Mouse (Mus musculus) limb, embryonic 15.5 days (tissue): ENCODE data around the gene Golm1. TPM values are rescaled to one million over a fixed set of nuclear protein-coding genes. Genes with fewer than 3 reads are reported as not detected.
"Not testable (repeated sequence)": the region's sequence is repeated elsewhere in the genome, so short reads cannot be mapped to it uniquely, and the experiment has no call there.

Source experiments
- ATAC-seq: fragments of 200-750 bp; cut with Nextera tagmentation; 2 replicates; pipeline ENCODE4 v1.8.0; 2017; ENCODE audit warnings: low read depth, moderate TSS enrichment; ENCODE audit not compliant: insufficient number of reproducible peaks, low FRiP score, low TSS enrichment
- H3K27ac ChIP-seq: fragments of 300-500 bp; sonication (generic); 2 replicates; pipeline ENCODE4 v1.5.1; 2015; ENCODE audit warnings: moderate library complexity, mild to moderate bottlenecking, inconsistent platforms
- H3K27me3 ChIP-seq: fragments of 300-500 bp; sonication (generic); 2 replicates; pipeline ENCODE4 v1.6.1; 2015; ENCODE audit warnings: inconsistent platforms
- H3K36me3 ChIP-seq: fragments of 300-500 bp; sonication (generic); 2 replicates; pipeline ENCODE4 v1.6.1; 2015; ENCODE audit warnings: inconsistent platforms
- H3K4me1 ChIP-seq: fragments of 300-500 bp; sonication (generic); 2 replicates; pipeline ENCODE4 v1.6.1; 2015; ENCODE audit warnings: inconsistent platforms
- H3K4me2 ChIP-seq: fragments of 300-500 bp; sonication (generic); 2 replicates; pipeline ENCODE4 v1.6.1; 2015; ENCODE audit warnings: mild to moderate bottlenecking, inconsistent platforms
- H3K4me3 ChIP-seq: fragments of 300-500 bp; sonication (generic); 2 replicates; pipeline ENCODE4 v1.5.1; 2015; ENCODE audit warnings: mild to moderate bottlenecking, inconsistent platforms
- H3K9ac ChIP-seq: fragments of 300-500 bp; sonication (generic); 2 replicates; pipeline ENCODE4 v1.6.1; 2015; ENCODE audit warnings: inconsistent platforms
- H3K9me3 ChIP-seq: fragments of 300-500 bp; sonication (generic); 2 replicates; pipeline ENCODE4 v1.6.1; 2016; ENCODE audit warnings: inconsistent platforms
- WGBS: fragments of 180-500 bp; shearing (Covaris S2); methylation state at CpG from one replicate; pipeline ENCODE4 v1.1.7; 2015; 5-methylcytosine and 5-hydroxymethylcytosine counted together
- polyA plus RNA-seq: library from polyadenylated mRNA; unstranded; fragments of >200 nt; fragmentation: Nextera tagmentation; extraction: Ambion mirVana; gene quantifications from 2 replicates; pipeline ENCODE4 v1.2.1, GENCODE M21; 2015

Golm1 gene
- polyA plus RNA-seq, 1 experiment from 2014 or later, result 38.8 TPM

GRCm38 (mm10) chr13:59610437-59610836, 65.2 kb downstream of the Golm1 start:
- Histone ChIP-seq H3K4me2 (no peak overlapping the region), H3K27ac (no peak overlapping the region), H3K4me3 (no peak overlapping the region), H3K9me3 (no peaks in the 10 kb centered on the region), H3K4me1 (no peaks in the 10 kb centered on the region), H3K9ac (no peak overlapping the region), H3K27me3 (no peaks in the 10 kb centered on the region), H3K36me3 (peaks cover 81% of the 10 kb centered on the region)
- WGBS, result 93% methylated on average over 2 of the region's 2 CpGs
- no peak for ATAC-seq

GRCm38 (mm10) chr13:59609885-59610284, 65.7 kb downstream of the Golm1 start:
- Histone ChIP-seq H3K9me3 (no peaks in the 10 kb centered on the region), H3K4me1 (no peaks in the 10 kb centered on the region), H3K4me2 (no peak overlapping the region), H3K27ac (no peak overlapping the region), H3K9ac (no peak overlapping the region), H3K36me3 (peaks cover 80% of the 10 kb centered on the region), H3K4me3 (no peak overlapping the region), H3K27me3 (no peaks in the 10 kb centered on the region)
- 93% methylated on average over 4 of the region's 4 CpGs for WGBS
- no peak for ATAC-seq

- H3K4me2 ChIP-seq, result no peak overlapping the region
- peaks cover 79% of the 10 kb centered on the region for H3K36me3 ChIP-seq
- no peak overlapping the region for H3K9ac ChIP-seq
- no peaks in the 10 kb centered on the region for H3K9me3 ChIP-seq
- no peak overlapping the region for H3K27ac ChIP-seq
- no peak overlapping the region for H3K4me3 ChIP-seq
- H3K4me1 ChIP-seq, result no peaks in the 10 kb centered on the region
- 86% methylated on average over 10 of the region's 10 CpGs for WGBS
- no peaks in the 10 kb centered on the region for H3K27me3 ChIP-seq
- no peak for ATAC-seq
These were observed 70.2 kb downstream of the Golm1 start for GRCm38 (mm10) chr13:59605221-59605922.

DNA sequence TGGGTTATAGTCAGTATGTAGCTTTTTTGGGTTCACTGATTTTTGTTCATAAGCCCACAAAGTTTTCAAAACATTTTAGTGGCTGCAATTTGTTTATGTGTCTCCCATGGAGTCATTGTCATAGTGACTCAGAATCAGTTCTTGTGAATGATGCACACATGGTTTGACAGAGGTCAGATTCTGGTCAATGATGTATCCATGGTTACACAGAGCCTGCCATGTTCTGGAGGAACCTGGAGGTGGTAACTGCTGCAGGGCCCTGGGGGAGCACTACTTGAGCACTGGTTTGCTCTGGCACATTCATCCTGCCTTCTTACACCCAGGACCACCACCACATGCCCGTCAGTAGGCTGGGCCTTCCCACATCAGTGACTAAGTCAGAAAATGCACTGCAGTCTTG, 71.1 kb downstream of the Golm1 start:
- Histone ChIP-seq H3K4me1 (no peaks in the 10 kb centered on the region), H3K27me3 (no peaks in the 10 kb centered on the region), H3K27ac (no peak overlapping the region), H3K9ac (no peak overlapping the region), H3K36me3 (peaks cover 78% of the 10 kb centered on the region), H3K4me2 (no peak overlapping the region), H3K9me3 (no peaks in the 10 kb centered on the region), H3K4me3 (no peak overlapping the region)
- 87% methylated on average over 1 of the region's 1 CpGs for WGBS
- no peak for ATAC-seq

- Histone ChIP-seq H3K36me3 (peaks cover 70% of the 10 kb centered on the region), H3K4me3 (no peak overlapping the region), H3K27me3 (no peaks in the 10 kb centered on the region), H3K27ac (no peak overlapping the region), H3K4me2 (no peak overlapping the region), H3K9me3 (no peaks in the 10 kb centered on the region), H3K4me1 (no peaks in the 10 kb centered on the region), H3K9ac (no peak overlapping the region)
- WGBS, result 94% methylated on average over 5 of the region's 5 CpGs
- no peak for ATAC-seq
These were observed 72.5 kb downstream of the Golm1 start for GRCm38 (mm10) chr13:59603096-59603495.

DNA sequence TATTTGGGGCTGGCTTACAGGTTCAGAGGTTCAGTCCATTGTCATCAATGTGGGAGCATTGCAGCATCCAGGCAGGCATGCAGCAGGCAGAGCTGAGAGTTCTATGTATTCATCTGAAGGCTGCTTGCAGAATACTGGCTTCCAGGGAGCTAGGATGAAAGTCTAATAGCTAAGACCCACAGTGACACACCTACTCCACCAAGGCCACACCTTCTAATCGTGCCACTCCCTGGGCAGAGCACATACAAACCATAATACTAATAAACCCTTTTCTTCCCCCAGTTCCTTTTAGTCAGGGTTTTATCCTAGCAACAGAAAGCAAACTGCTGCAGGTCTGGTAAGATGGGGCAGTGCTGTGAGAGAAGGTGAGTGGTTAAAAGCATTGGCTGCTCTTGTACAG, 83.0 kb downstream of the Golm1 start:
- Histone ChIP-seq H3K27ac (no peak overlapping the region), H3K27me3 (no peaks in the 10 kb centered on the region), H3K4me1 (peaks cover 3% of the 10 kb centered on the region; the same call in 1 of the 2 replicates), H3K9ac (no peak overlapping the region), H3K9me3 (no peaks in the 10 kb centered on the region), H3K4me3 (no peak overlapping the region), H3K4me2 (no peak overlapping the region), H3K36me3 (peaks cover 81% of the 10 kb centered on the region)
- WGBS, result 85% methylated on average over 1 of the region's 1 CpGs
- no peak for ATAC-seq

GRCm38 (mm10) chr13:59592058-59592457, 83.6 kb downstream of the Golm1 start:
- not testable (repeated sequence) for H3K27me3 ChIP-seq, H3K4me3 ChIP-seq, ATAC-seq, H3K4me1 ChIP-seq, H3K9me3 ChIP-seq, H3K27ac ChIP-seq, H3K9ac ChIP-seq, H3K4me2 ChIP-seq
- peaks cover 85% of the 10 kb centered on the region for H3K36me3 ChIP-seq
- WGBS, result 93% methylated on average over 3 of the region's 3 CpGs

- no peak overlapping the region for H3K4me3 ChIP-seq
- peaks cover 74% of the 10 kb centered on the region for H3K36me3 ChIP-seq
- ATAC-seq, result no peak
These were observed 84.9 kb downstream of the Golm1 start for GRCm38 (mm10) chr13:59590691-59591090.

GRCm38 (mm10) chr13:59589672-59590071, 85.9 kb downstream of the Golm1 start:
- H3K27ac ChIP-seq, result no peak overlapping the region
- peaks cover 70% of the 10 kb centered on the region for H3K36me3 ChIP-seq
- H3K9ac ChIP-seq, result no peak overlapping the region
- no peak for ATAC-seq
- no peak overlapping the region for H3K4me2 ChIP-seq
- peaks cover 21% of the 10 kb centered on the region for H3K4me1 ChIP-seq
- WGBS, result 90% methylated on average over 4 of the region's 4 CpGs
- no peaks in the 10 kb centered on the region for H3K27me3 ChIP-seq
- H3K9me3 ChIP-seq, result no peaks in the 10 kb centered on the region
- H3K4me3 ChIP-seq, result no peak overlapping the region

More at GRCm38 (mm10) chr13:59590691-59591090, 84.9 kb downstream of the Golm1 start:
- H3K4me2 ChIP-seq, result no peak overlapping the region
- H3K9ac ChIP-seq, result no peak overlapping the region
- peaks cover 20% of the 10 kb centered on the region for H3K4me1 ChIP-seq
- no peaks in the 10 kb centered on the region for H3K27me3 ChIP-seq
- no peaks in the 10 kb centered on the region for H3K9me3 ChIP-seq
- WGBS, result 91% methylated on average over 4 of the region's 4 CpGs
- no peak overlapping the region for H3K27ac ChIP-seq

- peaks cover 25% of the 10 kb centered on the region for H3K4me1 ChIP-seq
- H3K9ac ChIP-seq, result no peak overlapping the region
- H3K36me3 ChIP-seq, result peaks cover 48% of the 10 kb centered on the region
- H3K27ac ChIP-seq, result no peak overlapping the region
- no peak for ATAC-seq
- no peaks in the 10 kb centered on the region for H3K9me3 ChIP-seq
- H3K4me3 ChIP-seq, result no peak overlapping the region
- no peak overlapping the region for H3K4me2 ChIP-seq
- H3K27me3 ChIP-seq, result no peaks in the 10 kb centered on the region
- 94% methylated on average over 2 of the region's 2 CpGs for WGBS
These were observed 88.4 kb downstream of the Golm1 start for GRCm38 (mm10) chr13:59587201-59587600.

- H3K4me1 ChIP-seq, result peaks cover 25% of the 10 kb centered on the region
- peak overlapping the region; percentile 78 for H3K27ac ChIP-seq
- H3K27me3 ChIP-seq, result no peaks in the 10 kb centered on the region
- peak overlapping the region; percentile 89 for H3K4me2 ChIP-seq
- H3K9ac ChIP-seq, result peak overlapping the region; percentile 87
- H3K4me3 ChIP-seq, result peak overlapping the region; percentile 92
- under 1% methylated on average over 27 of the region's 28 CpGs for WGBS
- no peak for ATAC-seq
- H3K36me3 ChIP-seq, result peaks cover 33% of the 10 kb centered on the region
- no peaks in the 10 kb centered on the region for H3K9me3 ChIP-seq
These were observed 90.0 kb downstream of the Golm1 start for GRCm38 (mm10) chr13:59585648-59586005.

DNA sequence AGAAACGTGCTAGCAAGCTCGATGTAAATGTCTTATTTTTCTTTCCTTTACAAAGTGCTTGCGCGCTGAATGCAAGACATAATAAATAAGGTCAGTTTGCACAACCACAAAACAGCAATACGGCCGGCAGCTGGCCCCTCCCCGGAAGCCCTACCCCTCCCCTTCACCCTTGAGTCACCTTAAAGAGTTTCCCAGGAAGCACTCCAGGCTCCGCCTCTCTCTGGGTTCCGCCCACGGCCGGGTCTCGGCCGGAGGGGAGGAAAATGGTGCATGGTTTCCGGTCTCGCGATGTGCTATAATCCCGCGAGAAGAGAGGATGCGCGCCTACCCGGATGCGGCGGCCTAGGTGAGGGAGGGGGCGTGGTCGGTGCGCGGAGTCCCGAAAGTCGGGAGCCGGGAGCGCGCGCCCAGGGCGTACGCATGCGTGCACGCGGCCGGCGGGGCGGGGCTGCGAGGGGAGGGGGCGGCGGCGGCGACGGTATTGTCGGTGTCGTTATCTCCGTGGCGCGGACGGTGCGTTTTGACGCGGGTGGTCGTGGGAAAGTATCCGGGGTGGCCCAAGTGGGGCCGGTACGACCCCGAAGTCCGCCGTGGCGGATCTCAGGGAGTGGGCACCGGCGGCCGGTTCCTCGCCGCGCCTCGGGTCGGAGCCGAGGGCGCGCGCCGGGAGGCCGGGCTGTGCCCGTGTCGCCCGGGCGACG, 90.5 kb downstream of the Golm1 start, which contains the start of the genes Agtpbp1 and Naa35:
Gene Agtpbp1 (minus strand): TSS at position 281 of the 701 bp plus-strand sequence.
Gene Naa35 (plus strand): TSS at position 313 of the 701 bp plus-strand sequence.
- H3K9me3 ChIP-seq, result no peaks in the 10 kb centered on the region
- peaks cover 25% of the 10 kb centered on the region for H3K4me1 ChIP-seq
- H3K4me2 ChIP-seq, result peak within 1 kb of the TSS; percentile 89
- no peaks in the 10 kb centered on the region for H3K27me3 ChIP-seq
- whole genome bisulfite sequencing, result under 1% methylated on average over 75 of the region's 83 CpGs
- peak within 1 kb of the TSS; percentile 78 for H3K27ac ChIP-seq
- ATAC-seq, result peak; percentile 98
- peak within 1 kb of the TSS; percentile 92 for H3K4me3 ChIP-seq
- H3K9ac ChIP-seq, result peak within 1 kb of the TSS; percentile 87
- peaks cover 28% of the 10 kb centered on the region for H3K36me3 ChIP-seq
